Mouse (Mus musculus) limb, embryonic 14.5 days (tissue): Measurements from ENCODE around the gene Rbm38. TPM values are rescaled to one million over a fixed set of nuclear protein-coding genes. Genes with fewer than 3 reads are reported as not detected.

Experiments
- ATAC-seq: fragments of 200-750 bp; cut with Nextera tagmentation; 2 replicates; pipeline ENCODE4 v1.8.0; 2017; ENCODE audit warnings: low read depth, moderate number of reproducible peaks, moderate TSS enrichment; ENCODE audit not compliant: low FRiP score
- DNase-seq: peaks from one replicate; pipeline ENCODE4 v3.0.0-alpha.2; 2015; ENCODE audit warnings: low spot score
- H3K27ac ChIP-seq: fragments of 300-500 bp; sonication (generic); replicated peaks from 2 replicates; pipeline ENCODE4 v1.5.1; 2014; ENCODE audit warnings: low read depth, mild to moderate bottlenecking, low read length, moderate library complexity, mixed read lengths
- H3K27me3 ChIP-seq: fragments of 300-500 bp; sonication (generic); 2 replicates; pipeline ENCODE4 v1.6.1; 2014; ENCODE audit warnings: low read length, mixed read lengths; ENCODE audit not compliant: control insufficient read depth, insufficient read depth
- H3K36me3 ChIP-seq: fragments of 300-500 bp; sonication (generic); 2 replicates; pipeline ENCODE4 v1.6.1; 2014; ENCODE audit warnings: mild to moderate bottlenecking, low read length, moderate library complexity, mixed read lengths; ENCODE audit not compliant: control insufficient read depth, insufficient read depth
- H3K4me1 ChIP-seq: fragments of 300-500 bp; sonication (generic); 2 replicates; pipeline ENCODE4 v1.6.1; 2014; ENCODE audit warnings: antibody characterized with exemption, low read length, mixed read lengths; ENCODE audit not compliant: control insufficient read depth, insufficient read depth
- H3K4me2 ChIP-seq: fragments of 300-500 bp; sonication (generic); replicated peaks from 2 replicates; pipeline ENCODE4 v1.6.1; 2014; ENCODE audit warnings: low read depth, mild to moderate bottlenecking, low read length, moderate library complexity; ENCODE audit not compliant: severe bottlenecking
- H3K4me3 ChIP-seq: fragments of 300-500 bp; sonication (generic); replicated peaks from 2 replicates; pipeline ENCODE4 v1.5.1; 2014; ENCODE audit warnings: low read length
- H3K9ac ChIP-seq: fragments of 300-500 bp; sonication (generic); 2 replicates; pipeline ENCODE4 v1.6.1; 2014; ENCODE audit warnings: mild to moderate bottlenecking, low read depth, low read length, moderate library complexity; ENCODE audit not compliant: severe bottlenecking
- H3K9me3 ChIP-seq: fragments of 300-500 bp; sonication (generic); 2 replicates; pipeline ENCODE4 v1.6.1; 2016; ENCODE audit warnings: low read length; ENCODE audit not compliant: control insufficient read depth
- POLR2A ChIP-seq: fragments of 200-500 bp; IDR thresholded peaks from 2 replicates; pipeline ENCODE4 v1.8.0; 2012; ENCODE audit warnings: inconsistent platforms, mild to moderate bottlenecking, moderate library complexity, borderline replicate concordance; ENCODE audit not compliant: insufficient read depth, insufficient read length; ENCODE audit errors: extremely low read depth
- WGBS: fragments of 180-500 bp; shearing (Covaris S2); extraction: QIAGEN DNeasy Blood & Tissue Kit; methylation state at CpG from one replicate; pipeline ENCODE4 v1.1.7; 2014; 5-methylcytosine and 5-hydroxymethylcytosine counted together
- polyA plus RNA-seq, 2 experiments: library from polyadenylated mRNA; depleted of rRNA in 1 of 2; stranded (reverse) in 1 of 2; unstranded in 1 of 2; fragments of >200 nt; fragmentation: Nextera tagmentation in 1 of 2; extraction: Ambion mirVana in 1 of 2; gene quantifications; 2 replicates each; pipeline versions ENCODE4 v1.2.1 to v1.2.3; 2012 to 2014

The Rbm38 gene
- polyA plus RNA-seq (2012; rRNA removed) (63.5 and 99.1 TPM in 2 replicates), polyA plus RNA-seq (2014; fragmentation: Nextera tagmentation; extraction: Ambion mirVana) (31.0 and 32.3 TPM in 2 replicates)

DNA sequence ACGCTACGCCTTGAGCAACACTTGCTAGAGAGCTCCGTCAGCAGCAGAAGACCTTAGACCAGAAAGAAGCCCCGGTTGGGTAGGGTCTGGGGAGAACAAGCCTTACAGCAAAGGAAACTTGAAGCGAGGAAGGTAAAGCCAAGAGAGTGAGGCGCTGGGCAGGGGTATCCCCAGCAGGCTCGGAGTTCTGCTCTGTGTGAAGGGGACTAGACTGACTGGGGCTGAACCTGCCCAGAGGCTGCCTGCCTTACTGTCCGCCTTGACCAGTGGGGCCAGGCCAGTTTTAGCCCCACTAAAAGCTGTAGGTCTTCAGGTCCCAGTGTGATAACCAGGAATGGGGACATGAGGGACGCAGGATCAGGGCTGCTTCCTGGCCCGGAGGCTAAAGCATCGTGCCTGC, at the start of gene Rbm38:
Gene Rbm38 (plus strand): TSS at position 69 of the 400 bp plus-strand sequence.
- no peaks in the 10 kb centered on the region for H3K27me3 ChIP-seq
- 33% methylated on average over 11 of the region's 11 CpGs for WGBS
- DNase-seq = no peak
- no peaks in the 10 kb centered on the region for H3K9me3 ChIP-seq
- H3K27ac ChIP-seq = no peak within 1 kb of the TSS
- peak within 1 kb of the TSS; percentile 88 for H3K4me2 ChIP-seq
- H3K9ac ChIP-seq = peak within 1 kb of the TSS; percentile 28
- ATAC-seq = no peak
- H3K4me1 ChIP-seq = peaks cover 27% of the 10 kb centered on the region
- peaks cover 11% of the 10 kb centered on the region for H3K36me3 ChIP-seq
- TF ChIP-seq POLR2A = no peak
- H3K4me3 ChIP-seq = peak within 1 kb of the TSS; percentile 65

GRCm38 (mm10) chr2:172971865-172972264, 48.4 kb upstream of the Rbm38 start:
- Histone ChIP-seq H3K4me2 (no peak overlapping the region), H3K9ac (no peak overlapping the region), H3K4me3 (no peak overlapping the region), H3K27me3 (no peaks in the 10 kb centered on the region), H3K36me3 (no peaks in the 10 kb centered on the region), H3K9me3 (no peaks in the 10 kb centered on the region), H3K4me1 (peaks cover 4% of the 10 kb centered on the region; the same call in 1 of the 2 replicates), H3K27ac (no peak overlapping the region)
- WGBS = 90% methylated on average over 2 of the region's 2 CpGs
- ATAC-seq (no peak), DNase-seq (no peak)
- no peak for TF ChIP-seq POLR2A

DNA sequence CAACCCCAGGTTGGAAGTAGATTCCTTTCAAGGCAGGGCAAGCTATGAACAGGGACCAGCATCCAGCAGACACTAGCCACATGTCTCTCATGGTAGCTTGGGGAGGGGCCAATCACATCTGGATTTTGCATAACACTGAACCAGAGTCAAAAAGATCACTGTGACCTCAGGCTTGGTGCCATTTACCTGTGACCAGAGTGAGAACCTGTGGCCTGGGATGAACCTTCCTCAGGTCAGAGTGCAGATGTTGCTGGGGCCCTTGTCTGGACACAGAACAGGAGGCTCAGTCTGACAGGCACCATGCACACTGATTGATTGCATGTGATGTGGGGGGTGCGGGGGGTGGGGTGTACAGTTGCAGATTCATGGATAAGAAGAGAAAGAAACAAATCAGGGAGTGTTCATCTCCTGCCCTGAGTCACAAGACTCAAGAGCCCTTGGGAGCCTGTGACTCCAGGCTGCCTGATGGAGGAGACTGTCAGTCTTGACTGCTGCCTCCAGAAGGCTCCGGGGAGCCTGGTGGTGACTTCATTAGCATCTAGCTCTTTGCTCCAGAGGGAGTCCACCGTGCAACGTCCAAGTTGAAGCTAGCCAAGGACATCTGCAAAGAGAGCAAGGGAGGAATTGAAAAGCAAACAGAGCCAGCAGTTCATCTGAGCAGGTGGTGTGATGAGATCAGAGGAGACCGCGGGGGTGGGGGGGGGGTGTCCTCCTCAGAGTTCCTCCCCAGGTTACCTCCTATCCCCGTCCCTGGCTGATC, 46.3 kb upstream of the Rbm38 start:
- no peak for ATAC-seq
- no peaks in the 10 kb centered on the region for H3K36me3 ChIP-seq
- no peak overlapping the region for H3K4me3 ChIP-seq
- WGBS = 19% methylated on average over 7 of the region's 7 CpGs
- no peaks in the 10 kb centered on the region for H3K9me3 ChIP-seq
- H3K27ac ChIP-seq = no peak overlapping the region
- TF ChIP-seq POLR2A = no peak
- no peak for DNase-seq
- H3K4me2 ChIP-seq = no peak overlapping the region
- H3K4me1 ChIP-seq = peaks cover 15% of the 10 kb centered on the region
- no peak overlapping the region for H3K9ac ChIP-seq
- H3K27me3 ChIP-seq = no peaks in the 10 kb centered on the region

- H3K9ac ChIP-seq = no peak overlapping the region
- whole genome bisulfite sequencing = 44% methylated on average over 7 of the region's 7 CpGs
- no peaks in the 10 kb centered on the region for H3K27me3 ChIP-seq
Measured at GRCm38 (mm10) chr2:172974701-172975100, 45.6 kb upstream of the Rbm38 start.

GRCm38 (mm10) chr2:172975159-172975558, 45.1 kb upstream of the Rbm38 start:
- H3K9me3 ChIP-seq = peaks cover 3% of the 10 kb centered on the region; the same call in 1 of the 2 replicates
- H3K4me3 ChIP-seq = no peak overlapping the region
- no peak overlapping the region for H3K27ac ChIP-seq
- H3K4me1 ChIP-seq = peaks cover 15% of the 10 kb centered on the region
- no peak overlapping the region for H3K9ac ChIP-seq
- H3K36me3 ChIP-seq = no peaks in the 10 kb centered on the region
- no peak for TF ChIP-seq POLR2A
- no peak for DNase-seq
- ATAC-seq = no peak
- H3K27me3 ChIP-seq = no peaks in the 10 kb centered on the region
- no peak overlapping the region for H3K4me2 ChIP-seq
- 92% methylated on average over 6 of the region's 6 CpGs for WGBS

More at GRCm38 (mm10) chr2:172974701-172975100, 45.6 kb upstream of the Rbm38 start:
- no peak overlapping the region for H3K4me3 ChIP-seq
- no peak overlapping the region for H3K4me2 ChIP-seq
- no peak overlapping the region for H3K27ac ChIP-seq
- no peaks in the 10 kb centered on the region for H3K9me3 ChIP-seq
- H3K4me1 ChIP-seq = peaks cover 15% of the 10 kb centered on the region
- DNase-seq (no peak), ATAC-seq (no peak)
- no peaks in the 10 kb centered on the region for H3K36me3 ChIP-seq
- TF ChIP-seq POLR2A = no peak
